Mouse (Mus musculus) cortical plate, adult 2 months (tissue): ENCODE data around the gene Hepacam2.

Experiments
- CTCF ChIP-seq: fragments of 200-500 bp; IDR thresholded peaks from 2 replicates; pipeline ENCODE4 v1.5.1; 2011; ENCODE audit warnings: mild to moderate bottlenecking, control low read depth, low read length; ENCODE audit not compliant: insufficient read depth; ENCODE audit errors: extremely low read depth
- POLR2A ChIP-seq: fragments of 200-500 bp; IDR thresholded peaks from 2 replicates; pipeline ENCODE4 v1.6.1; 2011; ENCODE audit warnings: mild to moderate bottlenecking, low read length, control low read depth; ENCODE audit not compliant: insufficient read depth; ENCODE audit errors: extremely low read depth

DNA sequence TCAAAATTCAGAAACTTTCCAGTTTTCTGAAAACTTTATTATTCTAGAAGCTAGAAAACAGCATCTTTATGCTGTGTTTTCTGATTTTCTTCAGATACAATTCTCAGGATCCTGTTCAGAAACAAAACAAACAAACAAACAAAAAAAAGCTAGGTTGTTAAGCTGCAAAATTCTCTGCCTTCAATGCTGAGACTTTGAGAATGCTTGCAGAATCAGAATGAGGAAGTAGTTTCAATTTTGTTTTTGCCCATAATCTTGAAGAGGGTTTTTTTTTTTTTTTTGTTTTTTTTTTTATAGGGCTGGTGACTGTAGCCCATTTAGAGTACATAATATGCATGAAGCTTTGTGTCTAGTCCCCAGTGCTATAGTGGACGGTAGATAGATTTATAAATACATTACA, 71.1 kb downstream of the Hepacam2 start:
- TF ChIP-seq CTCF: no peak
- TF ChIP-seq POLR2A: no peak
